Mouse (Mus musculus) hindbrain, embryonic 10.5 days (tissue): ENCODE measurements around the gene Prnp. TPM values are rescaled to one million over a fixed set of nuclear protein-coding genes. Genes with fewer than 3 reads are reported as not detected.

Experiments
- DNase-seq: peaks from one replicate; pipeline ENCODE4 v3.0.0-alpha.2; 2017; ENCODE audit warnings: low spot score
- H3K27ac ChIP-seq: fragments of 300-500 bp; sonication (generic); 2 replicates; pipeline ENCODE4 v1.5.1; 2016; ENCODE audit warnings: mild to moderate bottlenecking, moderate library complexity
- H3K27me3 ChIP-seq: fragments of 300-500 bp; sonication (generic); 2 replicates; pipeline ENCODE4 v1.6.1; 2016; ENCODE audit warnings: mild to moderate bottlenecking; ENCODE audit not compliant: poor library complexity, insufficient read depth, severe bottlenecking
- H3K36me3 ChIP-seq: fragments of 300-500 bp; sonication (generic); 2 replicates; pipeline ENCODE4 v1.6.1; 2016; ENCODE audit warnings: mild to moderate bottlenecking, moderate library complexity
- H3K4me1 ChIP-seq: fragments of 300-500 bp; sonication (generic); replicated peaks from 2 replicates; pipeline ENCODE4 v1.6.1; 2016; ENCODE audit warnings: mild to moderate bottlenecking
- H3K4me3 ChIP-seq: fragments of 300-500 bp; sonication (generic); 2 replicates; pipeline ENCODE4 v1.5.1; 2016; ENCODE audit warnings: mild to moderate bottlenecking, moderate library complexity
- H3K9me3 ChIP-seq: fragments of 300-500 bp; sonication (generic); 2 replicates; pipeline ENCODE4 v1.6.1; 2016; ENCODE audit warnings: mild to moderate bottlenecking, moderate library complexity
- WGBS: fragments of 180-500 bp; shearing (Covaris S2); methylation state at CpG from one replicate; pipeline ENCODE4 v1.1.7; 2016; 5-methylcytosine and 5-hydroxymethylcytosine counted together
- polyA plus RNA-seq: library from polyadenylated mRNA; unstranded; fragments of >200 nt; fragmentation: Nextera tagmentation; extraction: Ambion mirVana; gene quantifications from 2 replicates; pipeline ENCODE4 v1.2.1, GENCODE M21; 2016

The Prnp gene
- polyA plus RNA-seq, 1 experiment from 2014 or later = 43.7 TPM

DNA sequence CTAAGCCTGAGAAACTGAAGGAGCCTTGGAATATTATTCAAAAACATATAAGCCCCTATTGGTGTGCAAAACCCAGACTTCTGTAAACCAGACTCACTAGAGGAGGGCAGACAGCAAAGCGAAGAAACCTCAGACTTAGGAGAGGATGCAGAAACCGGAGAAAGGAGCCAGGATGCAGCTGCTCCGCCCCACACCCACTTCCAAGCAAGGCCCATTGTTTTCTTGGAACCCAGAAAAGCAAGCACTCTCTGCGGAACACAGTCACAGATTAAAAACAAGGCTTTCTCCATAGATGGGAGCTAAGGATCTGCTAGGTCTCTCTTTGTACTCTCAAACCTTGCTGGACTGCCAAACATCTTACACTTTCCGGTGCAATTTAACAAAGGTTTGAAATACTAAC is 17.2 kb upstream of the Prnp start:
- peak overlapping the region; percentile 25; the same call in 1 of the 2 replicates for H3K27ac ChIP-seq
- no peaks in the 10 kb centered on the region for H3K27me3 ChIP-seq
- H3K4me1 ChIP-seq = peaks cover 26% of the 10 kb centered on the region
- no peak overlapping the region for H3K4me3 ChIP-seq
- no peaks in the 10 kb centered on the region for H3K36me3 ChIP-seq
- no peak for DNase-seq
- no peaks in the 10 kb centered on the region for H3K9me3 ChIP-seq
- 36% methylated on average over 5 of the region's 5 CpGs for WGBS

DNA sequence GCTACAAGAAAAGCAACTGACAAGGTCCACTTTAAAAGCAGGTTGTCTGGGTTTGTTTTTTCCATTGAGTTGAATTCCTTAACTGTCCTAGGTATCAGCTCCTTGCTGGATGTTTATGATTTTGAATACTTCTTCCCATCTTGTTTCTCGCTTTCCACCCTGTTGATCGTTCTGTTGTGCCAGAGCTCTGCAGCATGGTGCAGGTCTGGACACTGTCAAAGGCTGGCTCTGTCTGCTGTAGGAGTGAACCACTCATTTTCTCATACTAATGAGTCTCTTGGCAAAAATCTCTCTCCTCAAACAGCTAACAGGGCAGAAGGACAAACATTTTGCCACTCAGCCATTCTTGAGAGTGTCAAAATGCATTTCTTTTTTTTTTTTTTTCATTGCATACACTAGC is 14.6 kb upstream of the Prnp start:
- Histone ChIP-seq H3K36me3 (no peaks in the 10 kb centered on the region), H3K27me3 (no peaks in the 10 kb centered on the region), H3K4me1 (peaks cover 17% of the 10 kb centered on the region), H3K4me3 (no peak overlapping the region), H3K27ac (no peak overlapping the region), H3K9me3 (no peaks in the 10 kb centered on the region)
- 83% methylated on average over 2 of the region's 2 CpGs for WGBS
- DNase-seq = no peak

DNA sequence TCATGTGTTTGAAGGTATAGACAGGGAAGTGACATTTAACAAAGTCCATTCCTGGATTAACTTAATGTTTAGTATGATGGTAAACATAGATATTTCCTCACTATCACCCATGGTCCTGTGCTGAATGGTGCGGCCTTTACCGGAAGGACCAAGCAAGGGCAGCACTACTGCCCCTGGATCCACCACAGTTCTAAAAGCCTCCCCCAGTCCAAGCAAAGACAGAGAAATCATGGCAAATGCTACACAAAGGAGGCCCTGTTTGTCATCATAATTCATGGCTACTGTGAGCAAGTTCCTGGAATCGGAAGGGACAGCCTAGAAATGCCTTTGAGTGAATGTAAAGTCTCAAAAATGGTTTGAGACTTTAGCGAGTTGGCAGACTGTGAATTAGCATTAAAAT is 13.7 kb upstream of the Prnp start:
- no peak for DNase-seq
- Histone ChIP-seq H3K27me3 (no peaks in the 10 kb centered on the region), H3K9me3 (no peaks in the 10 kb centered on the region), H3K27ac (no peak overlapping the region), H3K4me1 (peaks cover 15% of the 10 kb centered on the region), H3K36me3 (no peaks in the 10 kb centered on the region), H3K4me3 (no peak overlapping the region)
- WGBS = 94% methylated on average over 4 of the region's 4 CpGs

DNA sequence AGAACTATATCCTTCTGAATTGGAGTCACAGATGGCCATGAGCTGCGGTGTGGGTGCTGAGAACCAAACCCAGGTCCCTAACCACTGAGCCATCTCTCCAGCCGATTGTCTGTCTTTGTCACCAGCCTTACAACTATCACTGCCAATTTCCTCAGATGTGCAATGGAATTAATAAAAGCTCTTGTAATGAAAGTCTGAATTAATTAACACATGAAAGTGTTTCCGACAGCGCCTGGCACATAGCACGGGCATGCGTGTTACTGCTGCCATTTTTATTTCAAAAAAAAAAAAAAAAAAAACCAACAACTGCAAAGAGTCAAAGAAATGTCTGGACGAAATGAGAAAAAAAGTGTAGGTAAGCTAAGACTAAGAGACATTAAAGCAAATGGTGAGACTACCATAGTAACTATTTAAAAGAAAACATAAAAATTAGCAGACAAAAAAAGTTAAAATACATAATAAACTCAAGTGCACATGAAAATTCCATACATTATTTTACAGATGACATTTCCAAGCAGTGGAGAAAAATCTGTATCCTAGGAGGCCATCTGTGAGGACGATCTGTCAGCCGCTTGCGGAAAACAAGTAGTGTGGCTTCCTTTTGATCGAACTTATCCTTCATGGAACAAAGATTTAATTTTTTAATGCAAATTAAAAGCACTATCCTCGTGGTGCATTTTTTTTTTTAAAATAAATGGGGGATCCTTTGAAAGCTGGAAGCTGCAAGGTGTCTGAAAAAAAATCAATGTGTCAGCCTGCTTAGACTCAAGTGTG is 12.2 kb upstream of the Prnp start:
- H3K36me3 ChIP-seq = no peaks in the 10 kb centered on the region
- no peaks in the 10 kb centered on the region for H3K27me3 ChIP-seq
- 91% methylated on average over 12 of the region's 12 CpGs for WGBS
- no peak for DNase-seq
- no peak overlapping the region for H3K27ac ChIP-seq
- H3K4me3 ChIP-seq = no peak overlapping the region
- H3K9me3 ChIP-seq = no peaks in the 10 kb centered on the region
- peaks cover 5% of the 10 kb centered on the region for H3K4me1 ChIP-seq

DNA sequence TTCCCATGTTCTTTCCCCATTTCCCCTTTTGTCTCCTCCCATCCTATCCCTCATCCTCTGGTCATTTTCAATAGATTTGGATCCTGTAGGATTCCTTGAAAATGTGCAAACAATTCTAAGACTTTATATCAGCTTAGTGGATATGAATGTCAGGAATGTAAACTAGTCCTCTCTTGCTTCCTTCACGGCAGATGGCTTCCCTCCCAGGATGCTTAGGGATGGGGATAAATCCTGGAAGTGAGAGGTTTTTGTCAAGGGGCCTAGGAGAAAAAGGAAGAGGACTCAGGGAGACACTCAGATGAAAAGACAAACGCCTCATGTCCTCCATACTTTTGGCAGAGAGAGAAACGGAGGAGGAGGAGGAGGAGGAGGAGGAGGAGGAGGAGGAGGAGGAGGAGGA is 7.3 kb upstream of the Prnp start:
- H3K9me3 ChIP-seq = no peaks in the 10 kb centered on the region
- no peak overlapping the region for H3K27ac ChIP-seq
- H3K27me3 ChIP-seq = no peaks in the 10 kb centered on the region
- no peaks in the 10 kb centered on the region for H3K36me3 ChIP-seq
- DNase-seq = no peak
- H3K4me3 ChIP-seq = no peak overlapping the region
- 61% methylated on average over 3 of the region's 3 CpGs for WGBS
- H3K4me1 ChIP-seq = no peaks in the 10 kb centered on the region

DNA sequence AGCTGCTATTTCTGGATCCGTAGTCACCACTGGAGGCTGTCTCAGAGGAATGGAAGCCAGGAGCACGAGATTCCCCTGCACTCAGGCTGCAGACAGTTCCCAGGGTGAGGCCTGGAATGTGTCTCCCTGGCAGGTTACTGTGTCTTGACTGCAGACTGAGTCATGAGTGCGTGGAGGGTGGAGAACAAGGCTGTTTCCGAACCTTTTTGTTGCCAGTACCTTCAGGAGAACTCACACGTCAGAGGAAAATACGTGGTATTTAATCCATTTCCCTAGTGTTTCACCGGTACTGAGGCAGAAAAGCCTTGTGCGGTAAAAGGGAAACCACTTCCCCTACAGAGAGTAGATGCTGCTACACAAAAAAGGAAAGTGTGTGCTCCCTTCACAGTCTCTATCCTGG is 6.9 kb upstream of the Prnp start:
- H3K27ac ChIP-seq = no peak overlapping the region
- no peak for DNase-seq
- no peaks in the 10 kb centered on the region for H3K36me3 ChIP-seq
- H3K4me3 ChIP-seq = no peak overlapping the region
- no peaks in the 10 kb centered on the region for H3K9me3 ChIP-seq
- no peaks in the 10 kb centered on the region for H3K4me1 ChIP-seq
- H3K27me3 ChIP-seq = no peaks in the 10 kb centered on the region
- WGBS = 58% methylated on average over 8 of the region's 8 CpGs

DNA sequence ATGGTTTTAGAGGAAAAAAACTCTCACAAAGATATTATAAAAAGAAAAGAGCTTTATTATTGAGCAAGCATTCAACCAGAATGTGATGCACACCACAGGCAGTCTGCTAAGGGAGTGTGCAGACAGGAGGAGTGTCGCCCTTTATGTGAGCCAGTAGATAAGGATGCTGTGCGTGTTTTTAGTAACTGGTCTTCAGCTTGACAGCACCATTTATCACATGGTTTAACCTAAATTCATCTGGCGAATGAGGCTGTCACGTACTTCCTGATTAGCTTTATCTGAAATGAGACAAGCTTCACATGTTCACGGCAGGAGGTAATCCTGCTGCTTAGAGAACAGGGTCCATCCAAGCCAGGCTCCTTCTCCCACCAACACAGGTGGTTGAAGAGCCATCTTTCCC is 4.7 kb upstream of the Prnp start:
- DNase-seq = no peak
- Histone ChIP-seq H3K36me3 (no peaks in the 10 kb centered on the region), H3K9me3 (no peaks in the 10 kb centered on the region), H3K27me3 (no peaks in the 10 kb centered on the region), H3K4me1 (peaks cover 16% of the 10 kb centered on the region), H3K4me3 (no peak overlapping the region), H3K27ac (no peak overlapping the region)
- WGBS = 74% methylated on average over 5 of the region's 5 CpGs

DNA sequence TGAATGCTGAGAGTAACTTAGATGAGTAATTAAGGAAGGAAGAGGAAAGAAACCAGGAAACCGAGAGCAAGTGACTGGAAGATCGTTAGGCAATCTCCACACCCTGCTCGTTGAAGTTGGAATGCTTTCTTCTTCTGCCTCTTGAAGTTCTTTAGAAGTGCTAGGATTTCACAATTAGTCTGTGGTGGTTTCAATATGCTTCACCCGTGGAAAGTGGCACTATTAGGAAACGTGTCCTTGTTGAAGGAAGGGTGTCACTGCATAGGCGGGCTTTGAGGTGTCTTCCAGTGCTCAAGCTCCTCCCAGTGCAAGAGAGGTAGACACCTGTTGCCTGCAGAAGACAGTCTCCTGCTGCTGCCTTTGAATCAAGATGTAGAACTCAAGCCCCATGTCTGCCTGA is 4.0 kb upstream of the Prnp start:
- peaks cover 4% of the 10 kb centered on the region; the same call in 1 of the 2 replicates for H3K27me3 ChIP-seq
- DNase-seq = no peak
- WGBS = 85% methylated on average over 6 of the region's 6 CpGs
- H3K4me1 ChIP-seq = peaks cover 24% of the 10 kb centered on the region
- no peaks in the 10 kb centered on the region for H3K36me3 ChIP-seq
- H3K4me3 ChIP-seq = no peak overlapping the region
- H3K27ac ChIP-seq = no peak overlapping the region
- H3K9me3 ChIP-seq = no peaks in the 10 kb centered on the region

DNA sequence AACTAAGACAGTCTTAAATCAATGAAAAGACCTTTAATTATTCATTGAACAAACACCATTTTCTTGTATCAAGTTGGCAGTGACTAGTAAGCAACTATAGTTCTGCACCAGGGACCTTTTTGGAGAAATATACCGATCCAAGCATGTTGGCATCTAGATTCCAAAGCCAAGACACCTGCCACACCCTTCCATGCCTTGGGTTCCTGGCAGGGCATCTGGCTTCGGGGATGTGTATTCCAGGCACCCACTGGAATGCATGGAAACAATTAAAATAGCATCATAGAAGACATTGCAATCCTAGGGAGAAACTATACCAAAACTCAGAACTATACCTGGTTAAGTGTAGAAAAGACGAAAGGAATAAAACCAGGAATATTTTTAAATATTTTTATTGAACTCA is 3.5 kb upstream of the Prnp start:
- Histone ChIP-seq H3K36me3 (no peaks in the 10 kb centered on the region), H3K9me3 (no peaks in the 10 kb centered on the region), H3K27ac (no peak overlapping the region), H3K4me1 (peaks cover 29% of the 10 kb centered on the region), H3K27me3 (peaks cover 7% of the 10 kb centered on the region; the same call in 1 of the 2 replicates), H3K4me3 (no peak overlapping the region)
- no peak for DNase-seq
- 93% methylated on average over 3 of the region's 3 CpGs for WGBS

DNA sequence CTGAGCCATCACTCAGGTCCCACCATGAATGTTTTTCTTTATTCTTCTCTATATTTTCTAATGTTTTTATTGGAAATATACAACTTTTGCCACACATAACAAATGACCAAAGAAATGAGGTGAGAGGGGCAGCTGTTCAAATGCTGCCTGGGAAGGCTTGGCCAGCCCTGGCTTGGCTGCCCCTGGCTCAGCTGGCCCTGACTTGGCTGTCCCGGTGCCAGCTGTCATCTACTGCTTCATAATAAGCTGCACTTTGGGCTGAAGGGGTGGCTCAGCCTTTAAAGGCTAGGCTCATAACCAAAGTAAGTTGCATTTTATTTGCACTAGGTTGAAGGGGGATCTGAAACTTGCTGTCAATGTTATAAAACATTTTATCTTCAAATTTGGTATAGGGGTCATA is 2.9 kb upstream of the Prnp start:
- peaks cover 7% of the 10 kb centered on the region; the same call in 1 of the 2 replicates for H3K27me3 ChIP-seq
- no peak for DNase-seq
- H3K36me3 ChIP-seq = no peaks in the 10 kb centered on the region
- no peak overlapping the region for H3K27ac ChIP-seq
- peaks cover 33% of the 10 kb centered on the region for H3K4me1 ChIP-seq
- H3K9me3 ChIP-seq = no peaks in the 10 kb centered on the region
- 79% methylated on average over 1 of the region's 1 CpGs for WGBS
- H3K4me3 ChIP-seq = no peak overlapping the region

DNA sequence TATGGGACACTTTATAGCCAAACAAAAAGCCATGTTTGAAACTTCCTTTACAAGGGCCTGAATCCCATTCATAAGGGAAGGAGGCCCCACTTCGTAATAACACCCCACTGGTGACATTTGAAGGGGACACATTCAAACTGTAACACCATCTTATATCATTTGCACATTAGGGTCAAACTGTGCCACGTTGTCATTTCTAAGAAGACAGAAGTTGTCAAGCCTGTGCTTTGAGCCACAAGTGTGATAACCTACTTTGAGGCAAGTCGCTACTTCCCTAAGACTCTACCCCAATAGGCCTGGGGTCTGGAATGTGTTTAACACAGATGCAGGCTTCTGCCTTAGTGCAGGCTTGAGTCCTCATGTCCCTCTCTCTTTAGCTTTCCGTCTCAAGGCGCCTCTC is 2.4 kb upstream of the Prnp start:
- DNase-seq = no peak
- Histone ChIP-seq H3K36me3 (no peaks in the 10 kb centered on the region), H3K27me3 (peaks cover 7% of the 10 kb centered on the region; the same call in 1 of the 2 replicates), H3K9me3 (no peaks in the 10 kb centered on the region), H3K27ac (no peak overlapping the region), H3K4me1 (peaks cover 33% of the 10 kb centered on the region), H3K4me3 (no peak overlapping the region)
- WGBS = 82% methylated on average over 5 of the region's 5 CpGs

DNA sequence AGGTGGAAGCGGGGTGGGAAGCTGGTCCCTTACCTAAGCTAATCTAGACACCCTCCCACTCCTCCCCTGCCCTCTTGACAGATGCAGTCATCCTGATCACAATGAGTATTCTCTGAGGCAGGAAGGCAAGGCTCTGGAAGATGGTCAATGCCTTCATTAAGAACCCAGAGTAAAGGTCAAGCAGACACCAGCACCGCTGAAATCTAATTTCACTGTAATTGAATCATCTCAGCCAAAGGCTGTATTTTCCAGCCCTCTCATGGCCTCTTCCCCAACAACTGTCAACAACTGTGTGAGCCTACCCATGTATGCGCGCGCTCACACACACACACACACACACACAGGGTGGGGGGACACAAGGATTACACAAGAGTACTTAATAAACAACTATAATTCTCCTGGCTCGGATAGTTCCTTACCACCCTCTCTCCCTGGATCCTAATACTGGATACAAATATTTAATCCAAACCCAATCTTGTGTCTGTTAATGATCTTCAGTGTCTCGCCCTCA is 1.3 kb upstream of the Prnp start:
- 85% methylated on average over 7 of the region's 7 CpGs for WGBS
- Histone ChIP-seq H3K36me3 (no peaks in the 10 kb centered on the region), H3K27ac (no peak overlapping the region), H3K9me3 (no peaks in the 10 kb centered on the region), H3K27me3 (peaks cover 7% of the 10 kb centered on the region; the same call in 1 of the 2 replicates), H3K4me3 (no peak overlapping the region), H3K4me1 (peaks cover 33% of the 10 kb centered on the region)
- no peak for DNase-seq

DNA sequence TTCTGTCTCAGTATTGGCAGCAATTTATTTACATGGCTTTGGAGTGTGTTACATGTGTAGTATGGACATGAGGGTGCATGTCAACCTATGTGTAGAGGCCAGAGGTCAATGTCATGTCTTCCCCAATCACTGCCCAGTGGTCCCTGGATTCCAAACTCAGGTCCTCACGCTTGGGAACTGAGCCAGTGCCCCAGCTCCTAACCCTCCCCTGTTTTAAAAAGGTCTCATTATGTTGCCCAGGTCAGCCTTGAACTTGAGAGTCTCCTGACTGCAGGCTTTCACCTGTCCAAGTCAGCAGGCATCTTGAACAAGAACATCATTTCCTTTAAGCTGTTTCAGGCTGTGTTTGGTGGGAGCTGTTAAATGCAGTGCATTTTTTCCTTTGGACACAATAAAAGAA is 822 bp upstream of the Prnp start:
- Histone ChIP-seq H3K9me3 (no peaks in the 10 kb centered on the region), H3K27me3 (peaks cover 7% of the 10 kb centered on the region; the same call in 1 of the 2 replicates), H3K4me1 (peaks cover 33% of the 10 kb centered on the region), H3K4me3 (no peak overlapping the region; the same call in 1 of the 2 replicates), H3K36me3 (no peaks in the 10 kb centered on the region), H3K27ac (no peak overlapping the region)
- DNase-seq = no peak
- 87% methylated on average over 1 of the region's 1 CpGs for WGBS
